Mouse (Mus musculus): ENCODE results near the gene Atp5g2. TPM values are rescaled to one million over a fixed set of nuclear protein-coding genes. Genes with fewer than 3 reads are reported as not detected.
"Not testable (repeated sequence)": the region's sequence is repeated elsewhere in the genome, so short reads cannot be mapped to it uniquely, and the experiment has no call there.

The Atp5g2 gene
- polyA plus RNA-seq, 1 experiment: 175 TPM

GRCm38 (mm10) chr15:102670281-102670680 is 1.9 kb downstream of the Atp5g2 start:
- Histone ChIP-seq H3K27ac (ENCODE audit: insufficient read depth, low read depth, low read length) (peak overlapping the region; percentile 81), H3K4me3 (ENCODE audit: insufficient read depth, low read length) (peak overlapping the region; percentile 94), H3K4me1 (ENCODE audit: control insufficient read depth, insufficient read depth, low read length) (peaks cover 9% of the 10 kb centered on the region)
- TF ChIP-seq POLR2A (IDR thresholded peaks at IDR 0.05; ENCODE audit: borderline replicate concordance, low read depth, low read length) (no peak), CTCF (IDR thresholded peaks at IDR 0.05; ENCODE audit: low read depth, low read length) (no peak)

- H3K4me1 ChIP-seq (ENCODE audit: control insufficient read depth, insufficient read depth, low read length): peaks cover 9% of the 10 kb centered on the region
- H3K4me3 ChIP-seq (ENCODE audit: insufficient read depth, low read length): peak overlapping the region; percentile 17
- no peak overlapping the region for H3K27ac ChIP-seq (ENCODE audit: insufficient read depth, low read depth, low read length)
- TF ChIP-seq POLR2A (IDR thresholded peaks at IDR 0.05; ENCODE audit: borderline replicate concordance, low read depth, low read length) (no peak), CTCF (IDR thresholded peaks at IDR 0.05; ENCODE audit: low read depth, low read length) (no peak)
Observed at GRCm38 (mm10) chr15:102669571-102669970, 2.6 kb downstream of the Atp5g2 start.

- peaks cover 6% of the 10 kb centered on the region for H3K4me1 ChIP-seq (ENCODE audit: control insufficient read depth, insufficient read depth, low read length)
- no peak overlapping the region for H3K27ac ChIP-seq (ENCODE audit: insufficient read depth, low read depth, low read length)
- H3K4me3 ChIP-seq (ENCODE audit: insufficient read depth, low read length): no peak overlapping the region
- TF ChIP-seq POLR2A (IDR thresholded peaks at IDR 0.05; ENCODE audit: borderline replicate concordance, low read depth, low read length) (no peak), CTCF (IDR thresholded peaks at IDR 0.05; ENCODE audit: low read depth, low read length) (peak; percentile 60)
Observed at GRCm38 (mm10) chr15:102665494-102665893, 6.7 kb downstream of the Atp5g2 start.

GRCm38 (mm10) chr15:102663825-102664224 is 8.3 kb downstream of the Atp5g2 start:
- no peak for TF ChIP-seq POLR2A (IDR thresholded peaks at IDR 0.05; ENCODE audit: borderline replicate concordance, low read depth, low read length)
- no peak for TF ChIP-seq CTCF (IDR thresholded peaks at IDR 0.05; ENCODE audit: low read depth, low read length)
- Histone ChIP-seq H3K4me3 (ENCODE audit: insufficient read depth, low read length) (no peak overlapping the region), H3K4me1 (ENCODE audit: control insufficient read depth, insufficient read depth, low read length) (no peaks in the 10 kb centered on the region; the same call in 1 of the 2 replicates), H3K27ac (ENCODE audit: insufficient read depth, low read depth, low read length) (no peak overlapping the region)

GRCm38 (mm10) chr15:102662601-102663000 is 9.6 kb downstream of the Atp5g2 start:
- not testable (repeated sequence) for H3K27ac ChIP-seq (ENCODE audit: insufficient read depth, low read depth, low read length); H3K4me3 ChIP-seq (ENCODE audit: insufficient read depth, low read length); H3K4me1 ChIP-seq (ENCODE audit: control insufficient read depth, insufficient read depth, low read length)

GRCm38 (mm10) chr15:102657926-102658381 is 14.2 kb downstream of the Atp5g2 start:
- TF ChIP-seq CTCF (IDR thresholded peaks at IDR 0.05; ENCODE audit: low read depth, low read length) (no peak), POLR2A (IDR thresholded peaks at IDR 0.05; ENCODE audit: borderline replicate concordance, low read depth, low read length) (no peak)
- Histone ChIP-seq H3K27ac (ENCODE audit: insufficient read depth, low read depth, low read length) (no peak overlapping the region), H3K4me1 (ENCODE audit: control insufficient read depth, insufficient read depth, low read length) (peaks cover 11% of the 10 kb centered on the region; the same call in 1 of the 2 replicates), H3K4me3 (ENCODE audit: insufficient read depth, low read length) (no peak overlapping the region)

GRCm38 (mm10) chr15:102656658-102657057 is 15.5 kb downstream of the Atp5g2 start:
- no peak overlapping the region for H3K27ac ChIP-seq (ENCODE audit: insufficient read depth, low read depth, low read length)
- H3K4me1 ChIP-seq (ENCODE audit: control insufficient read depth, insufficient read depth, low read length): peaks cover 11% of the 10 kb centered on the region; the same call in 1 of the 2 replicates
- no peak overlapping the region for H3K4me3 ChIP-seq (ENCODE audit: insufficient read depth, low read length)
- TF ChIP-seq CTCF (IDR thresholded peaks at IDR 0.05; ENCODE audit: low read depth, low read length) (no peak), POLR2A (IDR thresholded peaks at IDR 0.05; ENCODE audit: borderline replicate concordance, low read depth, low read length) (no peak)

- H3K27ac ChIP-seq (ENCODE audit: insufficient read depth, low read depth, low read length); H3K4me3 ChIP-seq (ENCODE audit: insufficient read depth, low read length): not testable (repeated sequence)
- peaks cover 11% of the 10 kb centered on the region; the same call in 1 of the 2 replicates for H3K4me1 ChIP-seq (ENCODE audit: control insufficient read depth, insufficient read depth, low read length)
Observed at GRCm38 (mm10) chr15:102651928-102652660, 20.1 kb downstream of the Atp5g2 start.

- H3K4me3 ChIP-seq (ENCODE audit: insufficient read depth, low read length): no peak overlapping the region
- TF ChIP-seq CTCF (IDR thresholded peaks at IDR 0.05; ENCODE audit: low read depth, low read length): no peak
- no peak for TF ChIP-seq POLR2A (IDR thresholded peaks at IDR 0.05; ENCODE audit: borderline replicate concordance, low read depth, low read length)
- H3K4me1 ChIP-seq (ENCODE audit: control insufficient read depth, insufficient read depth, low read length): 0 out of 2 replicates have a peak, but pooled peaks cover 2% of the 10 kb centered on the region
- H3K27ac ChIP-seq (ENCODE audit: insufficient read depth, low read depth, low read length): no peak overlapping the region
Observed at GRCm38 (mm10) chr15:102651107-102651506, 21.0 kb downstream of the Atp5g2 start.

- no peak overlapping the region for H3K27ac ChIP-seq (ENCODE audit: insufficient read depth, low read depth, low read length)
- no peak overlapping the region for H3K4me3 ChIP-seq (ENCODE audit: insufficient read depth, low read length)
- no peak for TF ChIP-seq CTCF (IDR thresholded peaks at IDR 0.05; ENCODE audit: low read depth, low read length)
- TF ChIP-seq POLR2A (IDR thresholded peaks at IDR 0.05; ENCODE audit: borderline replicate concordance, low read depth, low read length): no peak
- H3K4me1 ChIP-seq (ENCODE audit: control insufficient read depth, insufficient read depth, low read length): no peaks in the 10 kb centered on the region
Observed at GRCm38 (mm10) chr15:102635817-102636216, 36.3 kb downstream of the Atp5g2 start.
